Mouse (Mus musculus): ENCODE measurements around the gene Tspan32.

Tspan32 gene

DNA sequence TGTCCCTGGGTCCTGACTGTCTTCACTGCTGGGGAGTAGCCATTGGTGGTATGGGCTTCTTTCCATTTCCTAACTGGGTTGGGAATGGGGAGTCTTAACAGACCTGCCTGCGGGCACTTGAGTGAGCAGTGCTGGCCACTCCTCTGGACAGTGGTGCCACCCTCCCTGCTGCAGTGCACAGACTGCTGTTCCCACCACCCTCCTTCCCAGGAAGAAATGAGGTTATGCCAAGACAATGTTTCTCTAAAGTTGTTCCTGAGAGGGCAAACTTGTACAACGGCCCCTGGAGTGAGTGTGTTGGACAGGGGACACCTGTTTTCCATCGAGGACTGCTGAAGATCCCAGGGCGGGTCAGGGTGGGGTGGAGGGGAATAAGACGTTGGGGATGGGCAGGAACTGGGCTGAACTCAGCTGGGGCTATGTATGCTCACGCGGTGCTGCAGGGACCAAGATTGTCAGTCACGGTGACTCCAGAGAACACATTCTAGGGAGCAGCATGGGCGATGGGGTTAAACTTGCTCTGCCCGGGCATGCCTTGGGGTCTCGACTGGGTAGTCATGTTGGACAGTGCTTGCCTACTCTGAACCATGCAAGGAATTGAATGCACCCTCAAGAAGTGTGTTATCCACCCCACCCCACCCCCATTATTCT is 49.2 kb downstream of the Tspan32 start:
- in situ Hi-C loops (cut with MboI, MseI), result loop anchor here (5.0 kb wide), 1 partner anchor 47 kb away; the partner anchor contains the start of gene Tspan32

DNA sequence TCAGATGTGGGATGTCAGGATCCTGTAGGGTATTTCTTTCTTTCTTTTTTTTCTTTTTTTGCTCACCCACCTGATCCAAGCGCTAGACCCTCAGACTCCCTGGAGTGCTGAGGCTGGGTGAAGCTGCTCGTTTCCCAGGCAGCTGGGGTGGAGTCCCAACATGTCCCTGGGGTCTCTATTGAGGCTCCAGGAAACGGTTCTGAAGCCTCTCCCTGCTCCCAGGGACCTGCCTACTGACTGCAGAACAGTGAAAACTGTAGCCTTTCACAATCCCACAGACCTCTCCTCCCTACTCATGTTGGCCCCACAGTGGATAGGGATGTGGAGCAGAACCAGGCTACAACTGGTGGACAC is 49.7 kb downstream of the Tspan32 start:
- in situ Hi-C loops (cut with MboI, MseI), result loop anchor here (5.0 kb wide), 1 partner anchor 47 kb away; the partner anchor contains the start of gene Tspan32

DNA sequence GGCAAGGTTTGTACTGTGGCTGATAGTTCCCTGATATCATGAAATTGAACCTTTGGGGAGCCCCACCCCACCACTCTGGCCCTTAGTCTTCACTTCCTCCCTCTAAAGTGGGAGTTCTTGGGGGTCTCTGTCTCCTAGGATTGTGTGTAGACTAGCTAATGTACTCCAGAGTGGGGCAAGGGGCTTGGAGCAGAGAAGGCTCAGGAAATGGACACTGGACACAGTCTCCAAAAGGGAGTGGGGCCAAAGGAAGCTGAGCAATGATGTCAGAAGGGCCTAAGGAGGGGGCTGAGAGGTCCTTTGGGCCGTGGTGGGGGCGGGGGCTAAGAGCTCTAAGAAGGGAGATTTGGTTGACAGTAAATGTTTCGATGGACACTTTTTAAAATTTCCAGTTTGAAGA is 50.2 kb downstream of the Tspan32 start:
- in situ Hi-C loops (cut with MboI, MseI), result no loop called here

DNA sequence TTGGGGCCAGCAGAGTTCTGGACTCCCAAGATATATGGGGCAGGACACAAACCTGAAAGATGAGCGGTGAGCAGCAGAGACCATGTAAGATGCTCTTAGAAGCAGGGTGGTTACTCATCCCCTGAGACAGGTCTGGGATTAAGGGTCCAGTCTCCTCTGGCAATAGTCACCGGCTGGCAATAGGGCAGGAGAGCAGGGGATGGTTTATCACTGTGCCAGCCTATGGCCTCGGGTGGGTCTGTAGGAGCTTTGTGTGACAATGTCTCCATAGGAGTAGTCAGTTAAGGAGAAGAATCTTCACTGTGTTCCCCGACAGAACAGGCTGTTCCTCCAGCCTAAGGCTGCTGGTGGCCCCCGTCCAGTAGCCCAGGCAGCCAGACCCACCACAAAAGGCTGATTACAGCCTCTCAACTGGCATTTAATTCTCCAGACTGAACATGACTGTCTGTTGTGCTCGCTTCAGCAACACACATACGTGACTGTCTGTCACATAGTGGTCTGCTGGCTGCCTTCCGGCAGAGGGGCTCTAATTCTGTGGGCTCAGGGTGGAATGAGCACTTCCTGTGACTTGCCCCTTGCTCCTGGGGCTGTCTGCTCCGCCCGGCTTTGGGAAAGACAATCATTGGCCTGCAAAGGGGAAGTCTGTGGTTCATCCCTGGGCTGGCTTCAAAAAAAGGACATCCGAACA is 50.8 kb downstream of the Tspan32 start:
- in situ Hi-C loops (cut with MboI, MseI), result no loop called here

DNA sequence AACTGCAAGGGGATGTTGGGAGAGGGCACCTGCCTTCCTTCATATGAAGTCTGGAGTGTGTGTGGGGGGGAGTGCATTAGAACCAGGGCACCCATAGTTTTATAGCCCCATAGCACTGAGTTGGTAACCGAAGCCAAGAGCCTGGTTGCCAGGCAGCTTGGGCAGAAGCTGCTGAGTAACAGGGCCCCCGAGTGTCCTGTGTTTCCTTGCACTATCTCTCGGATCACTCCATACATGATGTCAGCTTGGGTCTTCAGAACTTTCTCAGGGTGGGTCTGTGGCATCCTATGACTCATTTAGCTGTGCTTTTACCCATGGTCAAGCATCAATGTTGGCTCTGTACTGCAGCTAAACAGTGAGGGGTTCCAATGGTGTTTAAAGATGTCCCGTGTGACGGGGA is 52.2 kb downstream of the Tspan32 start:
- in situ Hi-C loops (cut with MboI, MseI), result no loop called here

DNA sequence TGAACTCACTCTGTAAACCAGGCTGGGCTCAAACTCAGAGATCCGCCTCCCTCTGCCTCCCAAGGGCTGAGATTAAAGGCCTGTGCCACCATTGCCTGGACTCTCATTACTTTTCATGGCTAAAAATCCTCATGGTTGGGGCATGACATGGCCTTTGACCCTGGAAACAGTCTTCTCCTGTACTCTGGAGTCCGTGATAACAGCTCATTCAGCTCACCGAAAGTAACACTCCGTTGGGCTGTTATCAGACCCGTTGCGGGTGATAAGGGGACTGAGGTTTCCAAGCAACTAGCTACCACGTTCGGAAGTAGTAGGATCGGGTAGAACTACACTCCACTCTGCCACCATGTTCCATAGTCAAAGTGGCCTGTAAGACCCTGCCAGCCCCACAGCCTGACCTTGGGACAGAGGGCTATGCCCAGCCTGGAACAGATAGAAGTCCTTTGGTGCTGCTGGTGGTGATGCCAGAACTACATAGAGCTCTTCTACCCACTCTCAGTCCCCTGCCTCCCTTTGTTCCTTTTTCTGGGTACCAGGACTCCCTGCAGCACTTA is 52.9 kb downstream of the Tspan32 start:
- in situ Hi-C loops (cut with MboI, MseI), result no loop called here

DNA sequence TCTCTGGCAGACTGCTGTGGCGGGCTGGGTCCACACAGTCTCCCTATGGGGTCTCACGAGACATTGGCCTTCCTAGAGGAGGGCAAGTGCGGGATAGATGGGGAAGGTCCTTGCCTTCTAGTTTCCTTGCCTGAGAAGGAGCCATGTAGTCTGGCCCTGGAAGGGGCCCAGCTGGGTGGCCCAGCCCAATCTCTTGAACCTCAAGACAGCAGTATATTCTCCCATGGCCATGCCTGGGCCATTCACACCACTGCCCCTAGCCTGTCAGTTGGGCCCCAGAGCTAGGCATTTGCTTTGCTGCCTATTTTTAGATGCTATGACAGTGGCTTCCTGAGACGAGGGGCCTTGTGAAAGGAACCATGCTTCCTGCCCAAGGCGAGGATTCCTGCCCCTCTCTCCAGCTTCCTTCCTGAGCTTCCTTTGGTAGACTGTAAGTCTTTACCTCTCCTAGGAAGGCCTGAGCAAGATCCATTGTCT is 53.4 kb downstream of the Tspan32 start:
- in situ Hi-C loops (cut with MboI, MseI), result no loop called here

DNA sequence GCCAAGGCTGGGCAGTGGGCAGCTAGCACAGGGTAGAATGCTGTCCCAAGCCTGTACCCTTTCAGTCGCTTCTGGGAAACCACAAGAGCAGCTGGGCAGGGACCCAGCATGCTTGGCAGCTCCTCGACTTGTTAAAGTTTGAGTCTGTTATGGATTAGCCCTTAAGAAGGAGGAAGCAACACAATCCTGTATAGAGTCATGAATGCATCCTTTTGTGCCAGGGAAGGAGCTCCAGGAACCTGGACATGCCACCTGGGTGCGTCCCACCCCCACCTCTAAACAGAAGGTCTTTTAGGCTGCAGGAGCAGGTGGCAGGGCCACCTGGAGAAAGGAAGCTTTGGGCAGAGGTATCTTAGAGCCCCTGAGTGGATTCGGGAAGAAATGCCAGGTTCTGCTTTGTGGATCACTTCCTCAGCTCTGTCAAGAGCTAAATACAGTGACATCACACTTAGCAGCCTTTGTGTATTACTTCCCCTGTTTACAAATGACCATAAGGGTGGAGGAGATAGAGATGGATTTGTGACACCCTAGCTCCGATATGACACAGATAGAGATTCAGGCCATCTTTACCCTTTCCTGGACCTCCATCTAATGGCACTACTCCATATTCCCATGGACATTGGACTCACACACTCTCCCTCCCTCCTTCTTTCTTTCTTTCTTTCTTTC is 54.5 kb downstream of the Tspan32 start:
- in situ Hi-C loops (cut with MboI, MseI), result no loop called here

DNA sequence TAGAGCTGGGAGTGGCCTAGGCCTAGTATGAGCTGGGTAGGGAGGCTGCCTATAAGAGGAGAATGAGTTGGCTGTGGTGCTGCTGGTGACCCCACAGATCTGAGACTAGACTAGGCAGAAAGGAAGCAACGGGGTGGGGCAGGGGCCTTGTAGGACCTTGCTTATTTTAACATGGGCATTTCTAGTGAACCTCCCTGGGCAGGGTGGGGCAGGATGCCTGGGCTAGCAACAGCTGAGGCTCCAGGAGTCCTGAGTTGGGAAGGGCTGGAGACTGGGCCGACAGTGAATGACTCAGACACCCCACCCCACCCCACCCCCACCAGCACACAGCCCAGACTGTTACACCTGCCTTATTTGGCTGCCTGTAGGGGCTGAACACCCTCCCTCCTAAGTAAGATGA is 57.9 kb downstream of the Tspan32 start:
- in situ Hi-C loops (cut with MboI, MseI), result no loop called here

DNA sequence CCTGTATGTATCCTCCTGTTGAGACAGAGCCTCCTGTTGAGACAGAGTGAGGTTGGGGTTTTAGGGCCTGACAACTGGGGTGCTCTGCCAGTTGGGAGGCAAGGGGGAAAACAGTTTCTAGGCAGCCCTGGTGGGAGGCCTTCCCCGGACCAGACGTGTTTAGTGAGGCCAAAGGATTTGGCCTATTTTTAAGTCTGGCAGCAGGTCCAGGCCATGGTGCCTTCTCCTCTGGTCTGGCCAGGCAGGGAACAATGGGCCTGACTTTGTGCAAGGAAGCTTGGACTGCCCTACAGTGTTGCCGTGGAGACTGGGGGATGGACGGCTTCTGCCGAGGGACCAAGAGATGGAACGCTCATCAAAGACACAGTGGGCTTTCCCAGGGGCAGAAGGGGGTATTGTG is 59.4 kb downstream of the Tspan32 start:
- in situ Hi-C loops (cut with MboI, MseI), result no loop called here

DNA sequence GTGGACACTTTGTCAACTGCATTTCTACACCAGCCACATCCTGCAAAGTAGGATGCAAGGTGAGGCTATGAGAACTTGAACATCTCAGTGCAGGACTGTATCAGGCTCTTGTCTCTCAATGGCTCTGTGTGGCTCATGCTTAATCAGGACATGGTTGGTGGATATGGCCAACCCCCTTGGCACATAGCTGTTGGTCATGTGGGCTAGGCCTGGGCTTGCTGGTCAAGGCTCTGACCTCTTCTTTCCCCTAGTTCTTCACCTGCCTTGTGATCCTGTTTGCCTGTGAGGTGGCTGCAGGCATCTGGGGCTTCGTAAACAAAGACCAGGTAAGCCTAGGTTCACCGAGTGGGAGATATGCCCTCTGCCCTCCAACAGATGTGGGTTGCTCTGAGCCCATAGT is 60.8 kb downstream of the Tspan32 start:
- in situ Hi-C loops (cut with MboI, MseI), result no loop called here

DNA sequence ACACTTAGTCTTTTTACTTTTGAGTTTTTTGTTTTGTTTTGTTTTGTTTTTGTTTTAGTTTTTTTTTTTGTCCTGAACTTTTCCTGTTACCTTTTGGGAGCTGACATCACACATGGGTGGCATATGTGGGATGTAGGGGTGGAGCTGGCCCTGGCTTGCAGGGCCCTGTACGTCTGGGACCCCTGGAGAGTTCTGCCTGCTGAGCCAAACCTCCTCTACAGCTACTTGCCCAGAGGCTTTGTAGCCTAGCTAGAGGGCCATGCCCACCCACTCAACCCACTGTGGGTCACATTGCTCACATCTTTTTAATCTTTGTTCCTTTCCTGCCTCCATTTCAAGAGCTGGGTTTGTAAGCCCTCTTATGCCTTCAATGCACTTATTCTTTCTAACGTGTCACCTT is 62.6 kb downstream of the Tspan32 start:
- in situ Hi-C loops (cut with MboI, MseI), result no loop called here

DNA sequence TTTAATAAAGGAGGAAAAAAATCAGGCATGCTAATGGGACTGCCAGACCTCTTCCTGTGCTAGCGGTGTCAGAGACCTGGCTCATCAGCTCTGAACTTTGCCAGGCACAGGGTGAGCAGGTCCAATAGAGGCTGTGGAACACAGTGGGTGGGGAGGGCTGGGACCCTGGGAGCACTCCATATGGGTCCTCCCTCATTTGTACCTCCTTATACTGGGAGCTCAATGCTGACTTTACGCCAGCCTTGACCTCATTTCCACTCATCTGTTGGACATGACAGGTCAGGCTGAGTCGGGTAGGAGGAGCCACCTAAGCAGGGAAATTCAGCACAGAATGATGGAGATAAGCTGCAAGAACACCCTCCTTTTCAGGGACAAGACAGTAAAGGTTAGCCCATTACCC is 63.1 kb downstream of the Tspan32 start:
- in situ Hi-C loops (cut with MboI, MseI), result no loop called here

DNA sequence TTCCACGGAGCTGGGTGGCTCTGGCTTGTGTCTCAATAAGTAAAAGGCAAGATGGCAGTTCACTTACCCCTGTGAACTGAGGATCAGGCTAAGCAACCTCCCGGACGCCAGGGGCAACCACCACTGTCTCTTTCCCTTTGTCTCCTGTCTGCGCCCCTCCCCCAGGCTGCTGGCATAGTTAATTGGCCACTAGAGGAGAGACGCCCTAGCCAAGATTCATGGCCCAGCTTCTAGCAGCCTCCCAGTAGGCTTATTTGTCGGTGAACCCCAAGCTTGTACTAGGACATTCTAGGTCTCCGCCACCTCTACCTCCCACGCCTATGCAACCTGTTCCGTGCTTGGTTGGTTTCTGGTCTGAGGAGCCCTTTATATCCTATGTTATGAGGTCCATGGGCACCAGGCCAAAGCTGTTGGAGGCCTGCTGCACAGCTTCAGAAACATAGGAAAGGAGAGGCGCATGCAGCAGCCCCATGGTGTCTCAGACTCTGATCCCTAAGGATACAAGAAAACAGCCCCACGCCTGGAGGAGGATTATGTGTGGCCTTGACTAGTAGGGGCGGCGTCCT is 63.6 kb downstream of the Tspan32 start:
- in situ Hi-C loops (cut with MboI, MseI), result no loop called here

DNA sequence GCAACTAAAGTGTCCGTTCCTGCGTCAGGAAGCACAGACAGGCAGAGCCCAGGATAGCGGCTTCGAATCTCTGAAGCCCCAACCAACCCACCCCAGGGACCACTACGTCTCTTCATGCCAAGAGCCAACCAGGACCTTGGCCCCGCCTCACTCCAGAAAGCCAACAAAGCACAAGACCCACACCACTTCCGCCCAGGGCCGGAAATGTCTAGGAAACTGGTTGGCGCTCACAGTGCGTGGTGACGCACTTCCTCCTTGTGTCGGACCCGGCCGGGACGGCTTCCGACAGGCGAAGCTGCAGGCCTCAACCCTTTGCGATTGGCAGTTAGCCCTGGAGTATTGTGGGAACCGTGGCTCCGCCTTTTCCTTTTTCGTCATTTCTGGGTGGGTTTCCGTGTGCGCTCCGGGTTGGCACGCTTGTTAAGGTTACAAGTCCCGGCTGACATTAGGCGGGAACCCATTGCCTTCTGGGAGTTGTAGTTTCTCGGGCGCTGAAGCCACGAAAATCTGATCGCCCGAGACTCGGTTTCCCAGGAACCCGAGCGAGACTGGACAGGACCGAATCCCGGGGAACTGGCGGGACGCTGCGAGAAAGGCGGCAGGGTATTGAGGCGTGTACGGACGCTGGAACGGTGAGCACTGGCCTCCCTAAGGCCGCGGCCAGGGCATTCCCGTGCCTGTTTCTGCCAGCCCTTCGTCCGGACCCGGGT is 64.2 kb downstream of the Tspan32 start, which contains the start of gene Tssc4:
Tssc4 (plus strand) TSS at position 368 of the 710 bp plus-strand sequence.
- in situ Hi-C loops (cut with MboI, MseI), result no loop called here

Data from T-helper 2 cell (primary cell).